Comparison of ENCODE assay signal across 25 mouse cellular contexts in the genomic region with DNA sequence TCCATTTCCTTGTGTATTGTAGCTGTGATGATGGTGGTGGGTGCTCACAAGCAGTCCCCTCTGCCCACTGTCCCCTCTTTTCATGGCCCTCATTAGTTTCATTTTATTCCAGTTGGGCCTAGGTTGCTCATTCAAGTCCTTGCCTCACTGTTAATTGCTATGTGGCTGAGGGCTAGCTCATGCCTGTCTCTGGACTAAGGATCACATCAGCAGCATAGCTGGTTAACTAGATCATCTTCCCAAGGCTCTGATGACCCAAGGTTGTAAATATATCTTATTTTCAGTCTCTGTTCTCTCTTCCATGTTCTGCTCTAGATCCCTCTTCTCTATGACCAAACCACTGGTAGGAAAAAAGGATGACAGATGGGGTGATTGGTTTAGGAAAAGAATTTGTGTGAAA. TPM values are rescaled to one million over a fixed set of nuclear protein-coding genes. Genes with fewer than 3 reads are reported as not detected.
A peak's percentile ranks its signal among the peaks of the same experiment; 100 is the strongest.
DNase-seq lines count a peak whose midpoint lies in the region; ATAC-seq and TF ChIP-seq lines count a peak whose summit lies in the region.
"Had no signal": no experiment of that assay in that cellular context is flagged by ENCODE, and none has a peak within 500 bp of the region (broad histone marks: within the 10 kb centered on the region; RNA-seq: fewer than 3 reads in every experiment).

No protein-coding gene starts in this region.

- no peaks in the 10 kb centered on the region for H3K27me3 ChIP-seq in heart, embryonic 11.5 days (ENCODE audit: control insufficient read depth, insufficient read depth, low read length)
- H3K27me3 ChIP-seq in testis, adult 2 months (ENCODE audit: control insufficient read depth, insufficient read depth, low read length) = no peaks in the 10 kb centered on the region
- H3K27me3 ChIP-seq: embryonic facial prominence, embryonic 12.5 days; forebrain, embryonic 13.5 days; forebrain, embryonic 15.5 days had no signal

- no peak for ATAC-seq in heart, embryonic 11.5 days (replicated peaks; ENCODE audit: insufficient number of reproducible peaks, low FRiP score, low TSS enrichment)
- ATAC-seq: CD4-positive, CD25-positive, alpha-beta regulatory T cell, adult 4 months; forebrain, embryonic 13.5 days; forebrain, embryonic 15.5 days; forebrain, postnatal 0 days had no signal

- no peaks in the 10 kb centered on the region for H3K36me3 ChIP-seq in heart, embryonic 11.5 days (ENCODE audit: control insufficient read depth, insufficient read depth, low read length)
- no peaks in the 10 kb centered on the region for H3K36me3 ChIP-seq in testis, adult 2 months (ENCODE audit: control insufficient read depth, insufficient read depth, low read length)
- H3K36me3 ChIP-seq: embryonic facial prominence, embryonic 10.5 days; embryonic facial prominence, embryonic 12.5 days; forebrain, embryonic 15.5 days; G1E had no signal

- H3K27ac ChIP-seq in heart, embryonic 11.5 days (ENCODE audit: low read depth, low read length) = no peak overlapping the region
- peak overlapping the region; percentile 42; the same call in 1 of the 2 replicates for H3K27ac ChIP-seq in testis, adult 2 months (ENCODE audit: control insufficient read depth, insufficient read depth, low read depth, low read length)
- H3K27ac ChIP-seq: embryonic facial prominence, embryonic 10.5 days; embryonic facial prominence, embryonic 12.5 days; forebrain, embryonic 13.5 days; forebrain, embryonic 15.5 days had no signal

- H3K4me3 ChIP-seq in heart, embryonic 11.5 days (ENCODE audit: low read depth, low read length) = no peak overlapping the region
- H3K4me3 ChIP-seq in testis, adult 2 months (ENCODE audit: control insufficient read depth, low read depth, low read length) = peak overlapping the region; percentile 70
- H3K4me3 ChIP-seq: embryonic facial prominence, embryonic 10.5 days; embryonic facial prominence, embryonic 12.5 days; forebrain, embryonic 13.5 days; forebrain, embryonic 15.5 days had no signal

- H3K9me3 ChIP-seq in heart, embryonic 11.5 days (replicated peaks; ENCODE audit: control insufficient read depth, low read length) = no peaks in the 10 kb centered on the region
- H3K9me3 ChIP-seq: embryonic facial prominence, embryonic 10.5 days; embryonic facial prominence, embryonic 12.5 days; forebrain, embryonic 13.5 days; forebrain, embryonic 15.5 days had no signal

- no peak overlapping the region for H3K4me2 ChIP-seq in heart, embryonic 11.5 days
- H3K4me2 ChIP-seq: embryonic facial prominence, embryonic 12.5 days; forebrain, embryonic 13.5 days; forebrain, embryonic 15.5 days had no signal

- H3K9ac ChIP-seq in heart, embryonic 11.5 days (ENCODE audit: low read depth, low read length) = no peak overlapping the region
- H3K9ac ChIP-seq: embryonic facial prominence, embryonic 12.5 days; forebrain, embryonic 13.5 days; forebrain, embryonic 15.5 days; forebrain, postnatal 0 days had no signal

- TF ChIP-seq POLR2A in testis, adult 2 months (IDR thresholded peaks at IDR 0.05; ENCODE audit: control insufficient read depth, low read depth, low read length) = no peak

- DNase-seq in heart, adult 11 months = peak; percentile 30
- DNase-seq in testis, postnatal 14 days (ENCODE audit: low spot score) = no peak
- DNase-seq in adrenal gland, adult 18-20 months (ENCODE audit: low spot score in 2 of 2) = no peak
- DNase-seq: adrenal gland, adult 8-10 months; adrenal gland, postnatal 14 days; adrenal gland, postnatal 36 days; B cell, adult 2 months; cerebellum, adult 11-12 months; cerebellum, adult 2 months; cerebellum, adult 9-10 months; cerebellum, postnatal 10 days; cerebellum, postnatal 25 days; forebrain, postnatal 0 days had no signal

- TF ChIP-seq CTCF in testis, adult 2 months (IDR thresholded peaks at IDR 0.05; ENCODE audit: control insufficient read depth, insufficient read depth, insufficient replicate concordance, low read depth, low read length) = no peak

- no peaks in the 10 kb centered on the region for H3K4me1 ChIP-seq in heart, embryonic 11.5 days (ENCODE audit: control insufficient read depth, insufficient read depth, low read length)
- H3K4me1 ChIP-seq in testis, adult 2 months (ENCODE audit: control insufficient read depth, insufficient read depth, low read length) = no peaks in the 10 kb centered on the region
- H3K4me1 ChIP-seq: embryonic facial prominence, embryonic 10.5 days; embryonic facial prominence, embryonic 12.5 days; forebrain, embryonic 13.5 days; forebrain, embryonic 15.5 days had no signal

RNA-seq across cellular contexts. Expression of a gene that starts 3.8 kb away (rescaled TPM):
- polyA plus RNA-seq in heart, embryonic 11.5 days (2014; fragmentation: Nextera tagmentation; extraction: Ambion mirVana) = not detected in 2 replicates
- 66.2 and 77.1 TPM in 2 replicates for polyA plus RNA-seq in testis, adult 2 months (2012; rRNA removed)
- total RNA-seq in adrenal gland, adult 18-20 months (2021) = not detected
- total RNA-seq: adrenal gland, adult 8-10 months; adrenal gland, postnatal 14 days; adrenal gland, postnatal 36 days; CH12.LX; forebrain, postnatal 0 days; G1E had no signal
- polyA plus RNA-seq: CD4-positive, CD25-positive, alpha-beta regulatory T cell, adult 4 months; cerebellum, adult 2 months; cortical plate, adult 2 months; embryonic facial prominence, embryonic 10.5 days; embryonic facial prominence, embryonic 12.5 days; embryonic facial prominence, embryonic 14.5 days; forebrain, embryonic 11.5 days; forebrain, embryonic 13.5 days; forebrain, embryonic 15.5 days; forebrain, postnatal 0 days; G1E had no signal

RNA-seq across cellular contexts. Expression of a gene that starts 21.0 kb away (rescaled TPM):
- not detected in 2 replicates for polyA plus RNA-seq in heart, embryonic 11.5 days (2014; fragmentation: Nextera tagmentation; extraction: Ambion mirVana)
- 562 and 586 TPM in 2 replicates for polyA plus RNA-seq in testis, adult 2 months (2012; rRNA removed)
- total RNA-seq in adrenal gland, adult 18-20 months (2021) = not detected
- total RNA-seq: adrenal gland, adult 8-10 months; adrenal gland, postnatal 14 days; adrenal gland, postnatal 36 days; CH12.LX; forebrain, postnatal 0 days; G1E had no signal
- polyA plus RNA-seq: CD4-positive, CD25-positive, alpha-beta regulatory T cell, adult 4 months; cerebellum, adult 2 months; cortical plate, adult 2 months; embryonic facial prominence, embryonic 10.5 days; embryonic facial prominence, embryonic 12.5 days; embryonic facial prominence, embryonic 14.5 days; forebrain, embryonic 11.5 days; forebrain, embryonic 13.5 days; forebrain, embryonic 15.5 days; forebrain, postnatal 0 days; G1E had no signal

RNA-seq across cellular contexts. Expression of a gene that starts 42.7 kb away (rescaled TPM):
- polyA plus RNA-seq in heart, embryonic 11.5 days (2014; fragmentation: Nextera tagmentation; extraction: Ambion mirVana) = 5.5 and 5.8 TPM in 2 replicates
- polyA plus RNA-seq in testis, adult 2 months (2012; rRNA removed) = 4.4 and 4.7 TPM in 2 replicates
- total RNA-seq in adrenal gland, adult 18-20 months (2021) = 10 to 100 TPM in 1 of 2 experiments, 1 to 10 TPM in 1; 8.9 to 14.8 TPM

RNA-seq across cellular contexts. Expression of a gene that starts 56.7 kb away (rescaled TPM):
- polyA plus RNA-seq in heart, embryonic 11.5 days (2014; fragmentation: Nextera tagmentation; extraction: Ambion mirVana) = 213 and 221 TPM in 2 replicates
- 83.4 and 95.0 TPM in 2 replicates for polyA plus RNA-seq in testis, adult 2 months (2012; rRNA removed)
- 100 to 1,000 TPM; 182 to 188 TPM for total RNA-seq in adrenal gland, adult 18-20 months (2021)

Comparison
In these comparisons a context has a peak if more than half of its experiments do, and no peak if none do; other contexts are left out.
1. RNA of a gene that starts 3.8 kb away (polyA plus RNA-seq): 66.2 to 77.1 TPM in testis, adult 2 months; not detected in heart, embryonic 11.5 days; every median in the first group is over 10 times any median in the second.
2. RNA of a gene that starts 21.0 kb away (polyA plus RNA-seq): 562 to 586 TPM in testis, adult 2 months; not detected in heart, embryonic 11.5 days; every median in the first group is over 100 times any median in the second.